Mouse (Mus musculus) Muller cell, postnatal 12 days (primary cell): ENCODE results near the gene Snx17.

Experiments
- DNase-seq: peaks from one replicate; pipeline ENCODE4 v3.0.0-alpha.2; 2015; ENCODE audit errors: inconsistent ontology term

Gene Snx17

DNA sequence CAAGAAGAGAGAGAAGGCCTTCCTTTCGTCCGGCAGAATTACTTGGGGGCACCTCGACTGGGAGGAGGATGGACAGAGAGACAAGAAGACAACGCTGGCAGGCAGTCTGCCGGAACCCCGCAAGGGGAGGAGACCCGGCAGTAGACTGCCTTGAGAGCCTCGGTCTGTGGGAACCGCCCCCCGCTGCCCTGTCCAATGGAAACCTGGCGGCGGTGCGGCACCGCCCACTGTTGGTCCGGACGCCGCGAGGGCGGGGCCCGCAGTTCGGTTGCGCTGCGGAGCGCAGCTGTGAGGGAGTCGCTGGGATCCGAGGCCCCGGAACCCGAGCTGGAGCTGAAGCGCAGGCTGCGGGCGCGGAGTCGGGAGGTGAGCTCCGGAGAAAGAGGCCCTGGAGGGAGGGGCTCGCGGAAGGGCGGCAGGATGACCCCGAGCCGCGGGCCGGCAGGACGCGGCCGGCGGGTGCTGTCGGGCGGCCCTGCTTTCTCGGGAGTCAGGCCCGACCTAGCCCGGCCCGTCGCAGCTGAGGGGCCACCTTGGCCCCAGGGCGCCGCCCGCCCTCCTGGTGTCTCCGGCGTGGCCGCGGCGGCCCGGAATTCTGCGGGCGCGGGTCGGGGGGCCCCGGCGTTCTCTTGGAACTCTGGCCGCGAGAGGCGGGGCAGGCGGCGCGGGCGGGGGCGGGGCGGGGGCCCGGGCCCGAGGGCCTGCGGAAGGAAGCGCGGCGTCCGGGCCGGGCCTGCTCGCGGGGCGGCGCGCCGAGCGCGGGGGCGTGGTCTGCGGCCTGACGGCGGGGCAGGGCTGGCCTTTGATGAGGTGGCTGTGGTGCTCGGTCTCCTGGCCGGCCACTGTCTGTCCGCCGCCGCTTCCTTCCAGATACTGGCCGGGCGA, 47.9 kb downstream of the Snx17 start, which contains the start of the genes Nrbp1 and Gm9970:
Nrbp1 (plus strand) TSS at position 228 of the 885 bp plus-strand sequence.
Gm9970 (minus strand) TSS at position 596 of the 885 bp plus-strand sequence.
- peak; percentile 99 for DNase-seq

DNA sequence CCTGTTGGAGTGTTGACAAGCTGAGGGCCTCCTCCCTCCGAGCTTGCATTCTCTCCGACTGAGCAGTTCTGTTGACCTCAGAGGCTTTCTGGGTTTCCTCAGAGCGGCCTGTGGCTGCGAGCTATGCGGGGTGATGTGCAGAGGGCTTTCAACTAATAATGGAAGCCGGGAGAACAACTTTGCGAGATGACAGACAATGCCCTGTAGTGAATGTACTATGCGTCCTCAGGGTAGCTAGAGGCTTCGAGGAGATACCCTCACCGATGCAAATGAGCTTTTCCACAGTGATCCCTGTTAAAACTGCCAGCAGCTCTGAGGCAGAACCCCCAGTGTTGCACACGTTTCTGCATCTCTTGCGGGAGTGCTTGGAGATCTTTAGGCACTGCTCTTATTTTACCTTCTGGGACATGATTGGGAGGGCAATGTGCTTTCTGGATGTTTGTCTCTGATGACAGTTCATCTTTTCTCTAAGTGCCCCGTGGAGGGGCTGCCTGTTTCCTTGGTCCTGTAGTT, 48.6 kb downstream of the Snx17 start:
- no peak for DNase-seq

GRCm38 (mm10) chr5:31242191-31242590, 49.2 kb downstream of the Snx17 start:
- DNase-seq, result no peak
